Mouse (Mus musculus): Measurements from ENCODE around the gene Pgpep1l. TPM values are rescaled to one million over a fixed set of nuclear protein-coding genes. Genes with fewer than 3 reads are reported as not detected.

The Pgpep1l gene
- not detected in 2 replicates for polyA plus RNA-seq (2015; fragmentation: Nextera tagmentation; extraction: Ambion mirVana)

GRCm38 (mm10) chr7:68264028-68264453 is at the start of gene Pgpep1l:
Gene Pgpep1l (minus strand): TSS chr7:68264233.
- 7% methylated on average over 25 of the region's 25 CpGs for WGBS
- Histone ChIP-seq H3K4me3 (ENCODE audit: low read depth, low read length) (peak within 1 kb of the TSS; percentile 32), H3K36me3 (ENCODE audit: control insufficient read depth, insufficient read depth, low read length) (no peaks in the 10 kb centered on the region), H3K9me3 (replicated peaks; ENCODE audit: control insufficient read depth, low read length, poor library complexity, severe bottlenecking) (no peaks in the 10 kb centered on the region), H3K4me2 (ENCODE audit: low read length) (peak within 1 kb of the TSS; percentile 62), H3K27me3 (ENCODE audit: control insufficient read depth, insufficient read depth, low read depth, low read length) (no peaks in the 10 kb centered on the region; the same call in 1 of the 2 replicates), H3K9ac (ENCODE audit: low read depth, low read length) (peak within 1 kb of the TSS; percentile 39), H3K4me1 (ENCODE audit: control insufficient read depth, insufficient read depth, low read length) (peaks cover 14% of the 10 kb centered on the region), H3K27ac (ENCODE audit: low read length) (no peak within 1 kb of the TSS)
- peak; percentile 68; the same call in 1 of the 2 replicates for ATAC-seq

DNA sequence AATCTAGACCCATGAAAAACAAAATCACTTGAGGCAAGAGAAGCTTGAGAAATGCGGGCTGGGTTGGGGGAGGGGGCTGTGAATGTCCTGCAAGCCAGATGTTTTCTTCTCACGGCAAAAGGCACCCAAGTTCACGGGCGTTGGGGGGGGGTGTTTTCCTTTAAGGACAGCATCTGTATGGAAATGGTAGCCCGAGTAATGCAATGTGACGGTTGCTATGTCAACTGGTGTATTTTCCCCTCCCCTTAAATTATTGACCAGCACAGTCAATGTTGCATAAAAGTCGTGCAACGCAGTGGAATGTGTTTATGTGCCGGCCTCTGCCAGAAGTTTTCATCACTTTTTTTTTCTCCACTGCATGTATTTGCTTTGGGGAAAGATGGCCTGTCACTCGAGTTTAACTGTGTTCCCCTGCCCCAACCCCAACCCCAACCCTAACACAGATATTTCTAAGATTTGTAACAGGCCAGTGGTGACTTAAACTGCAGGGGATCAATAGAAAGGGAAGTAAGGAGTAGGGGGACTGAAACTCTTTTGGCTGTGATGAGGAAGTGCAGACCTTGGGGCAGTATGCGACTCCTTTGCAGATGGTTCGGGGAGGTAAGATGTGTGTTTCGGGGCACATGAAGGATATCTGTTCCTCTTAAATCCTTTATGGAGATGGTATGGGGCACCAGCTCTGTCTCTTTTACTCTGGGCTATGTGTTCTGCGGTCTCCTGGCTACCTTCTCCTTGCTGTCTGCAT is 49.2 kb upstream of the Pgpep1l start:
- H3K9ac ChIP-seq (ENCODE audit: low read depth, low read length) = no peak overlapping the region
- 72% methylated on average over 14 of the region's 14 CpGs for WGBS
- H3K36me3 ChIP-seq (ENCODE audit: control insufficient read depth, insufficient read depth, low read length) = no peaks in the 10 kb centered on the region
- no peak for ATAC-seq
- no peak overlapping the region for H3K4me2 ChIP-seq (ENCODE audit: low read length)
- H3K27ac ChIP-seq (ENCODE audit: low read length) = no peak overlapping the region
- H3K9me3 ChIP-seq (replicated peaks; ENCODE audit: control insufficient read depth, low read length, poor library complexity, severe bottlenecking) = no peaks in the 10 kb centered on the region
- no peak overlapping the region for H3K4me3 ChIP-seq (ENCODE audit: low read depth, low read length)
- H3K4me1 ChIP-seq (ENCODE audit: control insufficient read depth, insufficient read depth, low read length) = no peaks in the 10 kb centered on the region
- H3K27me3 ChIP-seq (ENCODE audit: control insufficient read depth, insufficient read depth, low read depth, low read length) = no peaks in the 10 kb centered on the region

GRCm38 (mm10) chr7:68312395-68312794 is 48.4 kb upstream of the Pgpep1l start:
- no peak overlapping the region for H3K4me2 ChIP-seq (ENCODE audit: low read length)
- no peaks in the 10 kb centered on the region for H3K27me3 ChIP-seq (ENCODE audit: control insufficient read depth, insufficient read depth, low read depth, low read length)
- H3K27ac ChIP-seq (ENCODE audit: low read length) = no peak overlapping the region
- H3K9me3 ChIP-seq (replicated peaks; ENCODE audit: control insufficient read depth, low read length, poor library complexity, severe bottlenecking) = no peaks in the 10 kb centered on the region
- no peaks in the 10 kb centered on the region for H3K4me1 ChIP-seq (ENCODE audit: control insufficient read depth, insufficient read depth, low read length)
- 85% methylated on average over 5 of the region's 5 CpGs for WGBS
- H3K9ac ChIP-seq (ENCODE audit: low read depth, low read length) = no peak overlapping the region
- H3K36me3 ChIP-seq (ENCODE audit: control insufficient read depth, insufficient read depth, low read length) = no peaks in the 10 kb centered on the region
- H3K4me3 ChIP-seq (ENCODE audit: low read depth, low read length) = no peak overlapping the region
- no peak for ATAC-seq

- 86% methylated on average over 6 of the region's 6 CpGs for WGBS
- no peak for ATAC-seq
Measured at GRCm38 (mm10) chr7:68311469-68311868, 47.4 kb upstream of the Pgpep1l start.

GRCm38 (mm10) chr7:68306756-68307155 is 42.7 kb upstream of the Pgpep1l start:
- H3K4me2 ChIP-seq (ENCODE audit: low read length) = no peak overlapping the region
- H3K4me3 ChIP-seq (ENCODE audit: low read depth, low read length) = no peak overlapping the region
- ATAC-seq = no peak
- H3K9me3 ChIP-seq (replicated peaks; ENCODE audit: control insufficient read depth, low read length, poor library complexity, severe bottlenecking) = no peaks in the 10 kb centered on the region
- H3K4me1 ChIP-seq (ENCODE audit: control insufficient read depth, insufficient read depth, low read length) = no peaks in the 10 kb centered on the region
- no peak overlapping the region for H3K9ac ChIP-seq (ENCODE audit: low read depth, low read length)
- no peaks in the 10 kb centered on the region for H3K36me3 ChIP-seq (ENCODE audit: control insufficient read depth, insufficient read depth, low read length)
- H3K27me3 ChIP-seq (ENCODE audit: control insufficient read depth, insufficient read depth, low read depth, low read length) = no peaks in the 10 kb centered on the region
- no peak overlapping the region for H3K27ac ChIP-seq (ENCODE audit: low read length)
- WGBS = 90% methylated on average over 8 of the region's 8 CpGs

More at GRCm38 (mm10) chr7:68311469-68311868, 47.4 kb upstream of the Pgpep1l start:
- Histone ChIP-seq H3K9ac (ENCODE audit: low read depth, low read length) (no peak overlapping the region), H3K4me1 (ENCODE audit: control insufficient read depth, insufficient read depth, low read length) (no peaks in the 10 kb centered on the region), H3K4me3 (ENCODE audit: low read depth, low read length) (no peak overlapping the region), H3K27me3 (ENCODE audit: control insufficient read depth, insufficient read depth, low read depth, low read length) (no peaks in the 10 kb centered on the region), H3K27ac (ENCODE audit: low read length) (no peak overlapping the region), H3K4me2 (ENCODE audit: low read length) (no peak overlapping the region), H3K9me3 (replicated peaks; ENCODE audit: control insufficient read depth, low read length, poor library complexity, severe bottlenecking) (no peaks in the 10 kb centered on the region), H3K36me3 (ENCODE audit: control insufficient read depth, insufficient read depth, low read length) (no peaks in the 10 kb centered on the region)

- Histone ChIP-seq H3K9ac (ENCODE audit: low read depth, low read length) (no peak overlapping the region), H3K27ac (ENCODE audit: low read length) (no peak overlapping the region), H3K4me1 (ENCODE audit: control insufficient read depth, insufficient read depth, low read length) (no peaks in the 10 kb centered on the region), H3K9me3 (replicated peaks; ENCODE audit: control insufficient read depth, low read length, poor library complexity, severe bottlenecking) (no peaks in the 10 kb centered on the region), H3K27me3 (ENCODE audit: control insufficient read depth, insufficient read depth, low read depth, low read length) (no peaks in the 10 kb centered on the region), H3K4me3 (ENCODE audit: low read depth, low read length) (no peak overlapping the region), H3K36me3 (ENCODE audit: control insufficient read depth, insufficient read depth, low read length) (no peaks in the 10 kb centered on the region), H3K4me2 (ENCODE audit: low read length) (no peak overlapping the region)
- 62% methylated on average over 11 of the region's 11 CpGs for WGBS
- no peak for ATAC-seq
Measured at GRCm38 (mm10) chr7:68305781-68306575, 41.9 kb upstream of the Pgpep1l start.

DNA sequence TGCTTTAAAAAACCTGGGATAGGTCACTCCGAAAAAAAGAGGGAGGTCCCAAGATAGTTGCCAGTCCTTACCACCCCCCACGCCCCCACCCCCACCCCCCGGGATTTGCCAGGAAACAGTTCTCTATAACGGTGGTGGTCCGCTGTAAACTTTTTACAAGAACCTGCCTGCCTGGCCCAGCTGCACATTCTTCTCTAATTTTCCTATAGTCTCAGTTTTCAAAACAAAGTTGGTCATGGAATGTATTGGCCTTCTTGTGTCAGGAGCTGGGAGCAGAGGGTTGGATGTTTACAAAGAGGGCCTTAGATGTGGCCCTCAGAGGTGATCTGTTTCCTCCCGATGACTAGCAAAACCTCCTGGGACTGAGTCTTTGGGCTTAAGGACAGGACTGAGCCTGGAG is 39.7 kb upstream of the Pgpep1l start:
- Histone ChIP-seq H3K4me1 (ENCODE audit: control insufficient read depth, insufficient read depth, low read length) (no peaks in the 10 kb centered on the region), H3K36me3 (ENCODE audit: control insufficient read depth, insufficient read depth, low read length) (no peaks in the 10 kb centered on the region), H3K4me2 (ENCODE audit: low read length) (no peak overlapping the region), H3K9ac (ENCODE audit: low read depth, low read length) (no peak overlapping the region), H3K9me3 (replicated peaks; ENCODE audit: control insufficient read depth, low read length, poor library complexity, severe bottlenecking) (no peaks in the 10 kb centered on the region), H3K27me3 (ENCODE audit: control insufficient read depth, insufficient read depth, low read depth, low read length) (no peaks in the 10 kb centered on the region), H3K27ac (ENCODE audit: low read length) (no peak overlapping the region), H3K4me3 (ENCODE audit: low read depth, low read length) (no peak overlapping the region)
- WGBS = 85% methylated on average over 6 of the region's 6 CpGs
- ATAC-seq = no peak

- Histone ChIP-seq H3K27ac (ENCODE audit: low read length) (no peak overlapping the region), H3K4me2 (ENCODE audit: low read length) (peak overlapping the region; percentile 19), H3K9me3 (replicated peaks; ENCODE audit: control insufficient read depth, low read length, poor library complexity, severe bottlenecking) (no peaks in the 10 kb centered on the region), H3K9ac (ENCODE audit: low read depth, low read length) (no peak overlapping the region), H3K36me3 (ENCODE audit: control insufficient read depth, insufficient read depth, low read length) (no peaks in the 10 kb centered on the region), H3K4me3 (ENCODE audit: low read depth, low read length) (no peak overlapping the region), H3K4me1 (ENCODE audit: control insufficient read depth, insufficient read depth, low read length) (no peaks in the 10 kb centered on the region), H3K27me3 (ENCODE audit: control insufficient read depth, insufficient read depth, low read depth, low read length) (no peaks in the 10 kb centered on the region)
- peak; percentile 79; the same call in 1 of the 2 replicates for ATAC-seq
- WGBS = 31% methylated on average over 18 of the region's 18 CpGs
Measured at GRCm38 (mm10) chr7:68302586-68303433, 38.8 kb upstream of the Pgpep1l start.

Measured in midbrain, embryonic 16.5 days (tissue).